Mouse (Mus musculus) kidney, embryonic 15.5 days (tissue): ENCODE measurements around the gene Dcbld1. TPM values are rescaled to one million over a fixed set of nuclear protein-coding genes. Genes with fewer than 3 reads are reported as not detected.
"Not testable (repeated sequence)": the region's sequence is repeated elsewhere in the genome, so short reads cannot be mapped to it uniquely, and the experiment has no call there.

Source experiments
- ATAC-seq: fragments of 200-750 bp; cut with Nextera tagmentation; replicated peaks from 2 replicates; pipeline ENCODE4 v1.8.0; 2017; ENCODE audit warnings: moderate TSS enrichment; ENCODE audit not compliant: low FRiP score
- H3K27ac ChIP-seq: fragments of 300-500 bp; sonication (generic); 2 replicates; pipeline ENCODE4 v1.5.1; 2015; ENCODE audit warnings: mild to moderate bottlenecking, inconsistent platforms
- H3K27me3 ChIP-seq: fragments of 300-500 bp; sonication (generic); 2 replicates; pipeline ENCODE4 v1.6.1; 2015; ENCODE audit warnings: inconsistent platforms
- H3K36me3 ChIP-seq: fragments of 300-500 bp; sonication (generic); 2 replicates; pipeline ENCODE4 v1.6.1; 2015; ENCODE audit warnings: inconsistent platforms
- H3K4me1 ChIP-seq: fragments of 300-500 bp; sonication (generic); 2 replicates; pipeline ENCODE4 v1.6.1; 2015; ENCODE audit warnings: inconsistent platforms
- H3K4me2 ChIP-seq: fragments of 300-500 bp; sonication (generic); 2 replicates; pipeline ENCODE4 v1.6.1; 2015; ENCODE audit warnings: moderate library complexity, mild to moderate bottlenecking, inconsistent platforms
- H3K4me3 ChIP-seq: fragments of 300-500 bp; sonication (generic); replicated peaks from 2 replicates; pipeline ENCODE4 v1.5.1; 2015; ENCODE audit warnings: mild to moderate bottlenecking, inconsistent platforms
- H3K9ac ChIP-seq: fragments of 300-500 bp; sonication (generic); 2 replicates; pipeline ENCODE4 v1.6.1; 2015; ENCODE audit warnings: mild to moderate bottlenecking, inconsistent platforms
- H3K9me3 ChIP-seq: fragments of 300-500 bp; sonication (generic); replicated peaks from 2 replicates; pipeline ENCODE4 v1.6.1; 2016; ENCODE audit warnings: inconsistent platforms
- WGBS: fragments of 180-500 bp; shearing (Covaris S2); methylation state at CpG from one replicate; pipeline ENCODE4 v1.1.7; 2015; ENCODE audit warnings: mixed read lengths; 5-methylcytosine and 5-hydroxymethylcytosine counted together
- polyA plus RNA-seq: library from polyadenylated mRNA; unstranded; fragments of >200 nt; fragmentation: Nextera tagmentation; extraction: Ambion mirVana; gene quantifications from 2 replicates; pipeline ENCODE4 v1.2.1, GENCODE M21; 2015

Dcbld1 gene
- polyA plus RNA-seq, 1 experiment from 2014 or later: 28.6 TPM

GRCm38 (mm10) chr10:52284578-52284977, 51.2 kb downstream of the Dcbld1 start:
- ATAC-seq: no peak
- WGBS: 72% methylated on average over 8 of the region's 8 CpGs
- H3K27me3 ChIP-seq: no peaks in the 10 kb centered on the region

GRCm38 (mm10) chr10:52287852-52288533, 54.6 kb downstream of the Dcbld1 start:
- H3K36me3 ChIP-seq: peaks cover 13% of the 10 kb centered on the region; the same call in 1 of the 2 replicates
- H3K27ac ChIP-seq: no peak overlapping the region
- 59% methylated on average over 5 of the region's 5 CpGs for WGBS
- no peak for ATAC-seq
- no peaks in the 10 kb centered on the region for H3K9me3 ChIP-seq
- no peak overlapping the region for H3K9ac ChIP-seq
- no peak overlapping the region for H3K4me3 ChIP-seq
- no peaks in the 10 kb centered on the region for H3K27me3 ChIP-seq
- H3K4me2 ChIP-seq: no peak overlapping the region
- H3K4me1 ChIP-seq: no peaks in the 10 kb centered on the region

More at GRCm38 (mm10) chr10:52284578-52284977, 51.2 kb downstream of the Dcbld1 start:
- Histone ChIP-seq H3K36me3 (peaks cover 13% of the 10 kb centered on the region; the same call in 1 of the 2 replicates), H3K4me3 (no peak overlapping the region), H3K27ac (no peak overlapping the region), H3K9ac (no peak overlapping the region), H3K9me3 (no peaks in the 10 kb centered on the region), H3K4me2 (no peak overlapping the region), H3K4me1 (no peaks in the 10 kb centered on the region)

- peaks cover 13% of the 10 kb centered on the region; the same call in 1 of the 2 replicates for H3K36me3 ChIP-seq
- no peak overlapping the region for H3K4me2 ChIP-seq
- 84% methylated on average over 3 of the region's 3 CpGs for WGBS
- no peak overlapping the region for H3K9ac ChIP-seq
- no peak overlapping the region for H3K4me3 ChIP-seq
- no peak overlapping the region for H3K27ac ChIP-seq
- H3K9me3 ChIP-seq: no peaks in the 10 kb centered on the region
- ATAC-seq: no peak
- no peaks in the 10 kb centered on the region for H3K4me1 ChIP-seq
- no peaks in the 10 kb centered on the region for H3K27me3 ChIP-seq
These were observed 55.8 kb downstream of the Dcbld1 start for GRCm38 (mm10) chr10:52289261-52289660.

DNA sequence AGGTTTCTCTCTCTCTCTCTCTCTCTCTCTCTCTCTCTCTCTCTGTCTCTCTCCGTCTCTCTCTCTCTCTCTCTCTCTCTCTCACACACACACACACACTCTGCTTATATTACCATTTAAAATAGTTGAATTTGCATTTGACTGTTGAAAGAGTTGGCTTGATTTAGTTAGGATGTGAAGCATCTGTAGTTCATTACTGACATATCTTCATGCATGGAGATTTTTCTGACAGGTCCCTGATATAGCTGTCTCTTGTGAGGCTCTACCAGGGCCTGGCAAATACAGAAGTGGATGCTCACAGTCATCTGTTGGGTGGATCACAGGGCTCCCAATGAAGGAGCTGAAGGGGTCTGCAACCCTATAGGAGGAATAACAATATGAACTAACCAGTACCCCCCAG, 59.0 kb downstream of the Dcbld1 start:
- not testable (repeated sequence) for H3K4me3 ChIP-seq, H3K27ac ChIP-seq, H3K4me1 ChIP-seq, H3K4me2 ChIP-seq, H3K27me3 ChIP-seq, ATAC-seq, H3K9ac ChIP-seq, H3K9me3 ChIP-seq
- H3K36me3 ChIP-seq: peaks cover 10% of the 10 kb centered on the region; the same call in 1 of the 2 replicates
- WGBS: 70% methylated on average over 1 of the region's 1 CpGs

GRCm38 (mm10) chr10:52293921-52294577, 60.6 kb downstream of the Dcbld1 start:
- Histone ChIP-seq H3K4me2 (no peak overlapping the region), H3K4me3 (no peak overlapping the region), H3K27ac (no peak overlapping the region), H3K4me1 (peaks cover 3% of the 10 kb centered on the region; the same call in 1 of the 2 replicates), H3K9ac (no peak overlapping the region), H3K27me3 (no peaks in the 10 kb centered on the region), H3K36me3 (peaks cover 7% of the 10 kb centered on the region; the same call in 1 of the 2 replicates), H3K9me3 (no peaks in the 10 kb centered on the region)
- 86% methylated on average over 4 of the region's 4 CpGs for WGBS
- no peak for ATAC-seq

DNA sequence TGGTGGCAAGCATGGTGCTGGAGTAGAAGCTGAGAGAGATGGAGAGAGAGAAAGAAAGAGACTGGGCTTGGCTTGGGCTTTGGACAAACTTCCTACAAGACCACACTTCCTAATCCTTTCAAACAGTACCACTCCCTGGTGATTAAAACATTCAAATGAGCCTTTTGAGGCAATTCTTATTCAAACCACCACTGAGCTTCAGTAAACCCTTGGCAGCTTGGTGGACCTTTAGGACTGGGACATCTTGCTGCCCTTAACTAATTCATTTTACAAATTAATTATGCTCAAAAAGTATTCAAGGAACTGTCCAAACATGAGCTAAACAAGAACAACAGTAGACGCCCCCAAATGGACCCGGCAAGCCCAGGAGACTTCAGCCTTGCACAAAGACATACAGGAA, 62.5 kb downstream of the Dcbld1 start:
- no peak overlapping the region for H3K9ac ChIP-seq
- peaks cover 7% of the 10 kb centered on the region; the same call in 1 of the 2 replicates for H3K36me3 ChIP-seq
- H3K9me3 ChIP-seq: no peaks in the 10 kb centered on the region
- peaks cover 3% of the 10 kb centered on the region; the same call in 1 of the 2 replicates for H3K4me1 ChIP-seq
- WGBS: 96% methylated on average over 2 of the region's 2 CpGs
- no peak overlapping the region for H3K4me3 ChIP-seq
- H3K4me2 ChIP-seq: no peak overlapping the region
- ATAC-seq: no peak
- no peak overlapping the region for H3K27ac ChIP-seq
- H3K27me3 ChIP-seq: no peaks in the 10 kb centered on the region

GRCm38 (mm10) chr10:52298568-52298967, 65.1 kb downstream of the Dcbld1 start:
- not testable (repeated sequence) for H3K27me3 ChIP-seq, H3K36me3 ChIP-seq, H3K27ac ChIP-seq, H3K4me3 ChIP-seq, H3K4me2 ChIP-seq, ATAC-seq, H3K9me3 ChIP-seq, H3K4me1 ChIP-seq, H3K9ac ChIP-seq

GRCm38 (mm10) chr10:52301766-52302165, 68.3 kb downstream of the Dcbld1 start:
- Histone ChIP-seq H3K4me2 (no peak overlapping the region), H3K4me3 (no peak overlapping the region), H3K27ac (no peak overlapping the region), H3K27me3 (no peaks in the 10 kb centered on the region), H3K9me3 (no peaks in the 10 kb centered on the region), H3K4me1 (peaks cover 3% of the 10 kb centered on the region; the same call in 1 of the 2 replicates), H3K9ac (no peak overlapping the region), H3K36me3 (peaks cover 22% of the 10 kb centered on the region)
- WGBS: 95% methylated on average over 4 of the region's 4 CpGs
- ATAC-seq: no peak

- no peak for ATAC-seq
- Histone ChIP-seq H3K9ac (no peak overlapping the region), H3K27me3 (no peaks in the 10 kb centered on the region), H3K4me3 (no peak overlapping the region), H3K4me2 (no peak overlapping the region), H3K27ac (no peak overlapping the region), H3K9me3 (no peaks in the 10 kb centered on the region), H3K36me3 (peaks cover 22% of the 10 kb centered on the region), H3K4me1 (peaks cover 3% of the 10 kb centered on the region; the same call in 1 of the 2 replicates)
These were observed 68.9 kb downstream of the Dcbld1 start for GRCm38 (mm10) chr10:52302271-52302670.

GRCm38 (mm10) chr10:52304574-52304973, 71.2 kb downstream of the Dcbld1 start:
- Histone ChIP-seq H3K4me1 (no peaks in the 10 kb centered on the region), H3K9ac (no peak overlapping the region), H3K27ac (no peak overlapping the region), H3K36me3 (peaks cover 24% of the 10 kb centered on the region), H3K9me3 (no peaks in the 10 kb centered on the region), H3K4me2 (no peak overlapping the region), H3K27me3 (no peaks in the 10 kb centered on the region), H3K4me3 (no peak overlapping the region)
- WGBS: 67% methylated on average over 7 of the region's 7 CpGs
- no peak for ATAC-seq

DNA sequence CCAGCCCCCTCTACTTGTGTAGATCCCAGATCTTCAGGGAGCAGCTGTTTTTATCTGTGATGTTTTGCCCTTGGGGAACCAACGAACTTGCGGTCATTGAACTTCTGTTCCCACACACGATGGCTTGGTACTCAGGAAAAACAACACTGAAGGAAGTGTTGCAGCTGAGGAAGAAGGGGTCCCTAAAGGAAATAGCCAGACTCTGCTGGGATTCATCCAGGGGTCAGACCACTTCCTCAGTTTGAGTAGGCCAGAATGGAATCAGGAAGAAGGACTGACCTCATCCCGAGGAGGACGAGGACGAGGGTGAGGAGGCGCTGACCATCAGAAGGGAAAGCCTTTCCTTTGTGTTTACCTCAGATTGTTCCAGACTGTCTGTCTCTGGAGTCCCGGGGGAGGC, 75.8 kb downstream of the Dcbld1 start:
- ATAC-seq: peak; percentile 67; the same call in 1 of the 2 replicates
- peak overlapping the region; percentile 62; the same call in 1 of the 2 replicates for H3K27ac ChIP-seq

GRCm38 (mm10) chr10:52319506-52320286, 86.3 kb downstream of the Dcbld1 start:
- WGBS: 89% methylated on average over 28 of the region's 28 CpGs
- H3K4me1 ChIP-seq: no peaks in the 10 kb centered on the region
- no peak for ATAC-seq
- no peak overlapping the region for H3K9ac ChIP-seq
- H3K4me2 ChIP-seq: no peak overlapping the region
- H3K36me3 ChIP-seq: peaks cover 63% of the 10 kb centered on the region
- H3K27ac ChIP-seq: no peak overlapping the region
- H3K4me3 ChIP-seq: no peak overlapping the region
- H3K27me3 ChIP-seq: no peaks in the 10 kb centered on the region
- H3K9me3 ChIP-seq: no peaks in the 10 kb centered on the region

More for the DNA sequence above, 75.8 kb downstream of the Dcbld1 start:
- H3K27me3 ChIP-seq: no peaks in the 10 kb centered on the region
- peaks cover 49% of the 10 kb centered on the region for H3K36me3 ChIP-seq
- H3K9me3 ChIP-seq: no peaks in the 10 kb centered on the region
- H3K4me1 ChIP-seq: no peaks in the 10 kb centered on the region
- H3K4me2 ChIP-seq: no peak overlapping the region
- H3K4me3 ChIP-seq: no peak overlapping the region
- 53% methylated on average over 8 of the region's 8 CpGs for WGBS
- H3K9ac ChIP-seq: no peak overlapping the region
